In the genomic region with DNA sequence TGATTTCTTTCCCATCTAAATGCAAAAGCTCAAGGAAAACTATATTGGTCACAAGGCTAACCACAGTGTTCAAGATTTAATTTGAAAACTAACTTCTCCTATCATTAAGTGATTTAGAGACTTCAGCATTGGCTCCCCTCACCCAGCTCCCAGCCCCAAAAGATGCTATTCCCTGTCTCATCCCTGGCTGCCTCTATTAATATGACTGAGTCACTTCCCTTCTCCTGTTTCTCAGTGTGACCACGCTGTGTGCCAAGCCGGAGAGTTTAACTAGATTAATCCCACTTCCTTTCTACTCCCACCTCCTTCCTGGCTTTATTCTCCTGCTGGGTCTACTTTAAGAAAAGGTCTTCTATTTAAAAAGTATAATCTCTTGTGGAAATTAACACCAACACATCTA, we compare ENCODE assay signal across 10 mouse cellular contexts.
DNase-seq lines count a peak whose midpoint lies in the region; ATAC-seq lines count a peak whose summit lies in the region.
"Had no signal": no experiment of that assay in that cellular context is flagged by ENCODE, and none has a peak within 500 bp of the region (broad histone marks: within the 10 kb centered on the region; RNA-seq: fewer than 3 reads in every experiment).

No protein-coding gene starts in this region.

- H3K27ac ChIP-seq in heart, embryonic 12.5 days (ENCODE audit: poor library complexity, severe bottlenecking) = no peak overlapping the region
- peak overlapping the region; percentile 75 for H3K27ac ChIP-seq in brown adipose tissue, adult 24 weeks (replicated peaks; ENCODE audit: low read depth, low read length)
- no peak overlapping the region for H3K27ac ChIP-seq in midbrain, embryonic 14.5 days (replicated peaks; ENCODE audit: low read depth, low read length)
- H3K27ac ChIP-seq: liver, embryonic 14.5 days had no signal

- whole genome bisulfite sequencing in heart, embryonic 12.5 days = 42% methylated on average over 2 of the region's 2 CpGs
- 63% methylated on average over 2 of the region's 2 CpGs for WGBS in midbrain, embryonic 14.5 days

- H3K4me2 ChIP-seq in heart, embryonic 12.5 days = no peak overlapping the region
- H3K4me2 ChIP-seq in midbrain, embryonic 14.5 days (ENCODE audit: low read length) = no peak overlapping the region

- peaks cover 14% of the 10 kb centered on the region; the same call in 1 of the 2 replicates for H3K4me1 ChIP-seq in heart, embryonic 12.5 days (replicated peaks)
- H3K4me1 ChIP-seq in brown adipose tissue, adult 24 weeks (ENCODE audit: control insufficient read depth, insufficient read depth, insufficient read length, low read length) = peaks cover 22% of the 10 kb centered on the region
- no peaks in the 10 kb centered on the region for H3K4me1 ChIP-seq in midbrain, embryonic 14.5 days (ENCODE audit: control insufficient read depth, insufficient read depth, low read length)

- peaks cover 12% of the 10 kb centered on the region for H3K36me3 ChIP-seq in heart, embryonic 12.5 days
- H3K36me3 ChIP-seq in midbrain, embryonic 14.5 days (ENCODE audit: control insufficient read depth, insufficient read depth, low read length) = no peaks in the 10 kb centered on the region

- no peak for ATAC-seq in heart, embryonic 12.5 days (ENCODE audit: insufficient number of reproducible peaks, low FRiP score)
- no peak for ATAC-seq in midbrain, embryonic 14.5 days (ENCODE audit: low FRiP score, low TSS enrichment)

- peak; percentile 97 for DNase-seq in heart, adult 11 months
- peak; percentile 42 for DNase-seq in 3134 (ENCODE audit: extremely low read depth, insufficient read length, low spot score)
- DNase-seq in kidney, postnatal 14 days = peak; percentile 49
- DNase-seq in spleen, adult 18-20 months = no peak
- DNase-seq in thymus, postnatal 0 days (ENCODE audit: low spot score) = no peak
- DNase-seq in midbrain, embryonic 14.5 days = no peak
- DNase-seq: adrenal gland, postnatal 25 days had no signal

- H3K27me3 ChIP-seq in heart, embryonic 12.5 days (replicated peaks) = no peaks in the 10 kb centered on the region
- H3K27me3 ChIP-seq in midbrain, embryonic 14.5 days (ENCODE audit: control insufficient read depth, insufficient read depth, low read length) = no peaks in the 10 kb centered on the region

- no peak overlapping the region for H3K9ac ChIP-seq in heart, embryonic 12.5 days
- no peak overlapping the region for H3K9ac ChIP-seq in midbrain, embryonic 14.5 days (replicated peaks; ENCODE audit: low read length)
- H3K9ac ChIP-seq: liver, embryonic 14.5 days had no signal

- no peaks in the 10 kb centered on the region for H3K9me3 ChIP-seq in heart, embryonic 12.5 days (replicated peaks)
- H3K9me3 ChIP-seq in midbrain, embryonic 14.5 days (ENCODE audit: control insufficient read depth, low read length) = no peaks in the 10 kb centered on the region

- H3K4me3 ChIP-seq in heart, embryonic 12.5 days = no peak overlapping the region
- H3K4me3 ChIP-seq in brown adipose tissue, adult 24 weeks (ENCODE audit: insufficient read depth, low read depth, low read length) = no peak overlapping the region
- no peak overlapping the region for H3K4me3 ChIP-seq in midbrain, embryonic 14.5 days (replicated peaks; ENCODE audit: low read depth, low read length)

Comparison
In these comparisons a context has a peak if more than half of its experiments do, and no peak if none do; other contexts are left out.
1. DNase-seq: peak in heart, adult 11 months (single experiment), 3134 (single experiment) and kidney, postnatal 14 days (single experiment); none in spleen, adult 18-20 months (0 of 2), thymus, postnatal 0 days (single experiment) and midbrain, embryonic 14.5 days (single experiment).